Mouse (Mus musculus) adrenal gland, postnatal 4 days (tissue): ENCODE results near the gene E2f8. TPM values are rescaled to one million over a fixed set of nuclear protein-coding genes. Genes with fewer than 3 reads are reported as not detected.

Source experiments
- DNase-seq, 2 experiments: peaks; one replicate each; pipeline ENCODE4 v3.0.0; 2021 to 2022; ENCODE audit warnings: low spot score in 2 of 2, mixed read lengths in 2 of 2
- long read RNA-seq, 2 experiments: library from polyadenylated mRNA; stranded (forward); transcript quantifications; one replicate each; pipeline ENCODE4 v2.0.0; 2021
- total RNA-seq, 2 experiments: library from RNA; stranded (reverse); gene quantifications; 2 replicates each; pipeline ENCODE4 v1.2.3; 2021

The E2f8 gene
- 10 to 100 TPM; 15.5 to 18.8 TPM for total RNA-seq
- long read RNA-seq, experiment 1, partial matches to known transcripts = 0 of 1 reads
- long read RNA-seq, experiment 1, other reads (novel, unspliced or antisense) = 0 of 1 reads
- long read RNA-seq, experiment 2, partial matches to known transcripts = 3 of 6 reads
- long read RNA-seq, experiment 2, other reads (novel, unspliced or antisense) = 0 of 6 reads

DNA sequence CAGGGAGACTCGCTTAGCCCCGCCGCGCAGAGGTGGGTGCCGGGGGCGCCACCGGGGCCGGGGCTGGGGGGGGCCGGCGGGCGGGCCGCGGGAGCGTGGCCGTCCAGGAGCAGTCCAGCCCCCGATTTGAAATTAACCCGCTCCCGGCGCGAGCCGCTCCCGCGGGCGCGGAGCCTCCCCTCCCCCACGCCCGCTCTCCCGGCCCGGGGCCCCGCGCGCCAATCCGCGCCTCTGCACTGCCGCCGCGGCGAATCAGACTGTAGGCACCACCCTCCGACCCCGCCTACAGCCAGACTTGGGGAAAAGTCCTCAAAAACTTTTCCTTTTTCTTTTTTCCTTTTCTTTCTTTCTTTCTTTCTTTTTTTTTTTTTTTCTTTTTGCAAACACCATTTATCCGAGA is at the start of gene E2f8:
TSS of gene E2f8 (minus strand) at position 111 of the 400 bp plus-strand sequence.
- DNase-seq = peak; percentile 65 to 68

DNA sequence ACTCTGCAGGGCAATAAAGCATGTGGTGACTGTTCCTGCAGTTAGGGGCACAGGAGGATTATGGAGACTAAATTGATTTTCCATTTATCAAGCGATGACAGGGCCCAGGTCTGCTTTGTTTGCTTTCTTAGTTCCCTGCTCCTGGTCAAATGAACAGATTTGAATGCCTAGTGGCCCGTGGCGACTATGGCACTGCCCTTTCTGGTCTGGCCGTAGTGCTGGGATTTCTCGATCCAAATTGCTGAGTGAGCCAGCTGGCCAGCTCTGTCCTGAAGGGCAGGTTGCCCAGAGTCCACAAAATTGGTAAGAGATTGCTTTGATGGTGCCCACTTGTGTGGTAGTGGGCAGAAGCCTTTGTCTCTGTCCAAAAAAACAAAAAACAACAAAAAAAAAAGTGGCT is 49.0 kb upstream of the E2f8 start:
- no peak for DNase-seq

DNA sequence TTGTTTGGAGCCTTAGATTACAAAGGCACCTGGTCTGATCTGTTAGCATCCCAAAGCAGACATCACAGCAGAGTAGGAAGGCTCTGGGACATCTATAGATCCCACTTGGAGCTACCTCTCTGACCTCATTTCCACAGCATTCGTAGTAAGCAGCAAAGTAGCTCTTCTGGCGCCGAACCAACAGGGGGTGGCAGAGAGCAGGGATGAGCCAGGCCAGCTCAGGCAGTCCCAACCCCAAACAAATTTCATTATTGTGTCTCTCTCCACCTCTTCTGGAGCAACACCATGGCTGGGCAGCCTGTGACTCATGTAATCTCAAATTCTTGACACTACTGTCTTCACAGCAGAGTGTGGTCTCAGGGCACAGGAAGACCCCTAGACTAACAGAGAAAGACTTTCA is 47.0 kb upstream of the E2f8 start:
- DNase-seq = peak; percentile 25 to 32

DNA sequence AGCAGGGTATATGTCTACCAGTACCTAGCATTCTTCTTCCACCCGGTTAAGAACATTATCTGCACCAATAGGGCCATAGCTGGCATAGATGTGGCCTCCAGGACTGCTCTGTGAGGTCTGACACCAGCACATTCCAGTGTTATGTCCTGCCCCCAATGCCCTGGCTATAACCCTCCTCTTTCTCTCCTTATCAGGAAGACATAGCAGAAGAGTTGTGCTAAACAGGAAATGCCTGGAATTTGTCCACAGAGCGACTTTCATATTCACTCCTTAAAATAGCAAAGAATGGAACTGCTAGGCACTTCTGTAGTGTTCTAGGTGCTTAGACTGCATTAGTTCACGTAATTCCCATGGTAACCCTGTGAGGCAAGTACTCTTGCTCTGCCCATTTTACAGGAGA is 43.8 kb upstream of the E2f8 start:
- DNase-seq = no peak

DNA sequence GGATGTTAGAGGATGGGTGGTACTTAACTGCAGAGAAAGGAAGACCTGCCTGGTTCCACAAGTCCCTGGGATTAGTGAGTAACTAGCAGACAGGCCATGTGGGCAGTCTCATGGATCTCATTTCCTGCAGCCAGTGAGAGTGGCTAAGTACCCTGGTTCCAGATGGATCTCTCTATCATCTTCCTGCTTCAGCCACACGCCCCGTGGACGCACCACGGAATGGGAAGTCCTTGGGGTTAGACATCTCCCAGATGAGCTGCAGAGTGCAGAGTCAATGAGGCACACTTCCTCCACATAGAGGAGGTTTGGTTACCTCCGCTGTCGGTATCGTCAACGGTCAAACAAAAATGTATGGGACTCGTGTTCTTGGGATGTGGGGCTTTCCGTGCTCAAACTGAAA is 42.2 kb upstream of the E2f8 start:
- DNase-seq = no peak

DNA sequence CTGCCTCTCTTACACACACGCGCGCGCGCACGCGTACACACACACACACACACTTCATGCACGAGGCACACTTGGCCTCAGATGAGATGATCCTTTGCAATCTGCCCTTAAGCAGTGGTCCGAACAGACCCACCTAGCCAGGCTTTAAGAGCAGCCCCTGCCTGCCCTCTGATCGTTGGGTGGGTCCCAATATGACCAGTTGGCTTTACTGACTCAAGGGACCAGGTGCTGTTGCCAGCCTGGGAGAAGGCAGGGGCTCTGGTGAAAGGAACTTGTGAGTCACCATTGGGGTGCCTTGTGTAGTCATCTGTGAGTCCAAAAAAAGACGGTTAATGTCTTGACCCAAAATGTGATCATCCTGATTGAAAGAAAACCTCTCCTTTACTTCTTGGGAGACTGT is 37.0 kb upstream of the E2f8 start:
- DNase-seq = no peak

DNA sequence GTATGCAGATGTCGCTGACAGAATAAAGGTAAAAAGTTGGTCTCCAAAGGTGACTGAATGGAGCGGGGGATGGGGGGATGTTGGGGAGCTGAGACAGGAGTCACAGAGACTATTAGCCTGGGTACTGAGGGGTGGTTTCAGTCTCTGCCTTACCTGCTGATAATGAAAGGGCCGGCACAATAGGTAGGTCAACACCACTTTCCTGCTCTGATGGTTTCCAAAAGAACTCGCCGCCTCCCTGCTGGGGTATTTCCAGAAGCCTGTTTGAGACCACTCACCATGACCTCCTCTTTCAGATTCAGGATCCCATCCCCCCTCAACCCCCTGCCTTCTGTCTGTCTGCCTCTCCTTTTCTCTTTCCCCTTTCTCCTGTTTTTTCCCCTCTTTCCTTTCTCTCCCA is 36.6 kb upstream of the E2f8 start:
- no peak for DNase-seq

DNA sequence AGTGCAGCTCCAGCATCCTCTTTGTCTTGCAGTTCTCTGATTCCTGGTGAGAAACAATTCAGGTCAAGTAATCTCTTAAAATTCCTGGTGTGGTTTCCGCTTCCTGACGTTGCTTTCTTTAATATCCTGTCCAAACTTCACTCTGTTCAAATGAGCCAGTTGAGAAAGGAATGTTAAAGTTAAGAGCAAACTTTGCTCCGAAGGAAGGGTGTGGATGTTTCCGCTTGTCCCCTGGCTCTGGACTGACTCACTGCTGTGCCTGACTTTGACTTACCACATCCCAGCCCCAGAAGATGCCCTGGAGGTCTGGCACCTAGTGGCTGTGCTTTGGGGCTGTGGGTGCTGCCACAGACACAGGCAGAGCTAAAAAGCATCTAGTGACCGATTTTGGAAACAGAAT is 36.1 kb upstream of the E2f8 start:
- DNase-seq = no peak

DNA sequence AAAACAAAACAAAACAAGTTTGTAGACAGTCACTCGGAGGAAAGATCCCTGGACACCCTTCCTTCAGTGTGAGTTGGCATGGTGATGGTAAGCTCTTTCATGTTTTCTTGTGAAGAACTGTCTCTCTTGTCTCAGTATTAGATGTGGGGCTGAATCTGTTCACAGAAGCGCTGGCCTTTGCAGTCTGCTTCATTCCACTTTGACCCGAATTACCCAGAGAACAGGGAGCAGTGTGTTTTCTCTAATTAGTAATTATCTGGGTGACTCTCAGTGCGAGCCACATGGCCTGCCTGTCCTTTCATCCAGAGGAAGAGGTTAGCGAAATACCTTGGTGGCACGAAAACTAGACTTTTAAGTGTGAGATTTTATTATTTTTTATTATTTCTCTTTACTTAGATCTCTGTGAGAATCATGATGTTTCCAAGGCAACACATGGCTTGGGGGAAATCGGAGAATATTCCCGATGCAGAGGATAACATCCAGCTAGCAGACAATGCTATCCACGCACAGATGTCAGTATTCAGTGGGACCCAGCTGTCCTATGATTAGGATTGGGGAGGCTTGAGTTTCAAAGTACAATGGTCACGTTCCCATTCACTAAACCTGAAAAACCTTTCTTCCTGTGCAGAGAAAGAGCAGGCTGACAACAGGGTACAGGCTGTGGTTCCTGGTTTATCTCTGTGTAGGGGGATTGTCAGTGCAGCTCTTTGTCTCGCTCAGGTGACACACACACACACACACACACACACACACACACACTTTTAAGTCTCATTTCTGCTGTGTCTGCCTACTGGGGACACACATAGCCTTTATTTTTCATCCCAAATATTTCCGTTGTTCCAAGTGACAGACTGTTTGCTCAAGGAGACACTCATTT is 33.5 kb upstream of the E2f8 start:
- DNase-seq = no peak

DNA sequence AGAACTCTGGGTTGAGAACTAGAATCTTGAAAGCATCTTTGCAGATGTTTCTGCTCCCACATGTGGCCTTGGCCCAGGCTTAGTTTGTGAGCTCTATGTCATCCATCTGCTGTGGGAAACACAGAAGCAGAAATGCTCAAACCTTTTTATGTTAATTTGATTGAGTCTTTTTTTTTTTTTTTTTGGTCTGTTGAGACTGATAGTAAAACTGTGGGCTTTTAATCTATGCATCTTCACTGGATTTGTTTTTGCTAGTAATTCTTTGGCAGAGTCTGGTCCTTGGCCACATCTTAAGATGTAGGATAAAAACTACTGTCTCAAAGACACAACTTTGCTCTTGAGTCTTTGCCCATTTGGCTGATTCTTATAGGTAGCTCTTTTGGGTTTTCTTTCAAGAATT is 29.8 kb upstream of the E2f8 start:
- DNase-seq = no peak

DNA sequence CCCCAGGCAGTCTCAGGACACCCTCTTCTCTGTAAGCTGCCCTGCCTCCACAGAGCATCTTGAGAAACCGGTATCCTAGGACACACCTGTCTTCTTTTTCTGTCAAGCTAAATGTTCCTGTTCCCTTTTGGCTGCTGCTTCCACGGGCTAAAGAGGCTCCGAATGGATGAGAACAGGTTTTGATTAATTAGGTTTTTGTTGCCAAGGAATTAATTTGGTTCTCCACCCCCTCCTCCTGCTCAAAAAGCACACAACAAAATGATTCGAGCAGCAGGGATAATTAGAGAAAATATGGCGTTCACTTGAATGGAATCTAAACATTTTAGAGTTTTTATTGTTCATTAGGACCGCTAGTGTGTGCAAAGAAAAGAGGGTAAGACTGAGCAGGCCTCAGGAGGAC is 28.9 kb upstream of the E2f8 start:
- no peak for DNase-seq

DNA sequence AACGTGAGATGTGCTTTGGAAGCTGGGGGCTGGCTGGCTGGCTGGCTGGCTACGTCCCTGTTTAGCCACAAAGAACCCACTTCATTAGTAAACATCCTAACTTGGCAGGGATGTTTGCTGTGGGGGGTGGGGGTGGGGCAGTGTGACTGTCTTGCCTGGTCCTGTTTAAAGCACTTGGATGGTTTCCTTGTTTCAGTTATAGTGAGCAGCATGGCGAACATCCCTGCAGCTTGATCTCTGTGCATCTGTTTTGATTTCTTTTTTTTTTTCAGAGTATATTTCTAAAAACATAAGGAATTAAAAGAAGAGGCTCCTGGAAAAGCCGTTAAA is 27.9 kb upstream of the E2f8 start:
- no peak for DNase-seq

DNA sequence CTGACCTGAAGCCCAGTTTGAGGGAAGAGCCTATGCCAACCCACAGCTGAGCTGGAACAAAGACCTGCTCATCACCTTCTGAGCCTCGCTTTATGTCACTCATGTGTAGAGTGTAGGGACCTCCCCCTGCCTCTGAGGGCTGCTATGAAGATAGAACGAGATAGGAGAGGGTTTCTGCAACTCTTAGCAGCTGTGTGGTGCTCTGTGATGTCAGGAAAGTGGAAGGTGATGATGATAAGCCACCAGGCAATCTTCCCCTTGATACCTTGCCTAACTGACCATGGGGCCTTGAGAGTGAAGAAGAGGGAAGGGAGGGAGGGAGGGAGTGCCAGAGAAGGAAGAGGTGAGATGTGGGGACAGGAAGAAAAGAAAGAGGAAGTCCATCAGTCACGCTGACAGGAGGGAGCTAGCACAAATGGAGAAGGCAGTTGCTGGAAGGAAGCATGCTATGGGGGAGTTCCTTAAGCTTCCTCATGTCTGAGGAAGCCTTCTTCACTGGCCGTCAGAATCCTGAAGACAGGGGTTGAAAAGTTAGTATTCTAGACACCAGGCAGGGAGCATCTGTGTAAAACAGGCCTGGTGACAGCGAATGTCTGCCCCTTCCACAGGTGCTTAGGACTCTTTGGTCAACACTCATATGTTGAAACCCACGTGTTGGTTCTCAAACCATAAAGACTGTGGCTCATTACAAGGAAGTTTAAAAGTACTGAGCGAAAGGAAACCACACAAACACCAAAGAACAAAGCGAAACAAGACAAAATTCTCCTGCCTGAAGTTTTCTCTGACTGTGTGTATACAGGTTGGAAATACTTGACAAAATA is 27.3 kb upstream of the E2f8 start, which contains the start of gene Nav2:
TSS of gene Nav2 (plus strand) at position 196 of the 821 bp plus-strand sequence.
- DNase-seq = no peak

DNA sequence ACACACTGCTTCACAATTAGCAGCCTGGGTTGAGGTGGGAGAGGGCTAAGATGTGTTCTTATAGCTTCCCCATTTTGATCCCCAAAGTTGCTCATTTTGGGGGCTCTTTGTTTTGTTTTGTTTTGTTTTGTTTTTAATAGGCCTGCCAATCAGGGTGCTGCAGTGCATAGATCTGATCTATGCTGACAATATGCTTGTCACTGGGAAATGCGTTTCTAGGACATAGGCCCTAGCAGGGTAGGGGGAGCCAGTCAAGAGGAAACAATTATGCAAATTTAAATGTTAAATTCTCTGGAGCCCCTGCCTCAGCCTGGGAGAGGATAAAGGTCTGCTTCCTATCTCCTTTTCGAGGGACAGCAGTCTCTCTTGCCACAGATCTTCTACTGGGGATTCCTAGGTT is 21.1 kb upstream of the E2f8 start:
- no peak for DNase-seq

DNA sequence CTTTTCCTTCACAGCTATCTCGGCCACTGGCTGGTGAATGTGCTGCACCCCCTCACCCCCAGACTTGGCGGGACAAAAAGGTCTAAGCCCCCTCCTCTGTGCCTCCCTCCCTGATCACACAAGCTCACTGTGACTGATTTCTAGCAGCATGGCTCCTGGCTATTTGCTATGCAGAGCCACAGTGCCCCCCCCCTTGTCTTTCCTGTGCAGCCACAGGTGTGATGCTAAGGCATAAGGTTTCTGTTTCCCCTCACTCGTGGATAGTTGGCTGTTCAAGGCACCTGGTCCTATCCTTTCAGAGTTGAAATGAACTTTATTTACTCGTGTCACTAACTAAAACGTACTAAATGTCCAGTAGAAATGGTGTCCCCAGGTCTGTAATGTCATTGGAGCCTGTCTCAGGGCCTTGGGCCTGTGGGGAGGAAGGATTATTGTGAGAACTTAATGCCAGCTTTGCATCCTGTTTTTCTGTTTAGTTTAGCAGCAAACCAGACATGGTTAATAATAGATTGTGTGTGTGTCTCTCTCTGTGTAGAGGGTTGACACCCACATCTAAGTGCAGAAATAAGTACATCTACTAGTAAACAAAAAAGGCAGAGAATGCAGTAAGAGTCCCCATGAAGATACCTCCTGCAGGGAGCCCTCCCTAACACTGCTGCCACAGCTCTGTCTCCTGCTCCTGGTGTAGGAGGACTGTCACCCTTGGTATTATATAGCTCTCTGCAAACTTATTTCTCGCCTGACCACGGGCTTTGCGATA is 19.2 kb upstream of the E2f8 start:
- DNase-seq = no peak

DNA sequence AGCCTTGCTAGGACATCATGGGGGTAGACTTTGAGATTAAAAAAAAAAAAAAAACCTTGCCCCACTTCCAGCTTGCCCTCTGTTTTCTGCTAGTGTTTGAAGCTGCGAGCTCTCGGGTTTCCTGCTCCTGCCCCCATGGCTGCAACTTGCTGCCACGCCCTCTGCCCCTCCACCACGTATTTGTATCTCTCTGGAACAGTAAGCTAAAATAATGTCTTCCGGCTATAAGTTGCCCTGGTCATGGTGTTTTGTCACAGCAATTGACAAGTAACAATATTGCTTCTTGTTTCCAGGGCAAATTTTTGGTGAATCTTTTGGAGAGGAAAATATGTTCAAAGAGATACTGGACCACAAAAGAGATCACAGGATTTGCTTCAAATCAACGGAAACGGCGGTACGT is 17.0 kb upstream of the E2f8 start:
- DNase-seq = no peak

DNA sequence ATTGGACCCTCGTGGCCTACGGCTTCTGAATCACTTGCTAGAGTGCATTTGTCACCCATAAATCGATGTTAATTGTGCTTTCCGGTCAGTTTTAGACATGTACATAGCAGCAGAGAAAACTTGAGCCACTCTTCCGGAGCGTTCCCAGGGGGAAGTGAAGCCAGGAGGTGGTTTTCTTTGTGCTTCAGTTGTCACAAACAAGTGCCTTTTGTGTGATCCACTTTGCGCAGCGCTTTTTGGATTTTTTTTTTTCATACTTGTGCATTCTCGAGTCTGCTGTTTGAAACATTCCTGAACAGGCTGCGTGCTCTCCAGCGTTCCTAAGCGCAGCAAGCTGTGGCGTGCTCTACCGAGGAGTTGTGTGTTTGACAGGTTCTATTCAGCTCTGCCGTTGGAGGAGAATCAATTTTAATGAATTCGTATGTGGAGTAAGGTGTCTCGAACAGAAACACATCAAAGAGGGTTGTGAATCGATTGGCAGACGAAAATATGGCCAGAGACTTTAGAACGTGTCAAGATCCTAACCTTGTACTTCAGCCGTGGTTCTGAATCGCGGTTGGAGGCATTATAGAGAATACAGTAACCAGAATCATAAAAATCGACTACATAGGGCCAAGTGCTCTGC is 16.3 kb upstream of the E2f8 start:
- DNase-seq = no peak

DNA sequence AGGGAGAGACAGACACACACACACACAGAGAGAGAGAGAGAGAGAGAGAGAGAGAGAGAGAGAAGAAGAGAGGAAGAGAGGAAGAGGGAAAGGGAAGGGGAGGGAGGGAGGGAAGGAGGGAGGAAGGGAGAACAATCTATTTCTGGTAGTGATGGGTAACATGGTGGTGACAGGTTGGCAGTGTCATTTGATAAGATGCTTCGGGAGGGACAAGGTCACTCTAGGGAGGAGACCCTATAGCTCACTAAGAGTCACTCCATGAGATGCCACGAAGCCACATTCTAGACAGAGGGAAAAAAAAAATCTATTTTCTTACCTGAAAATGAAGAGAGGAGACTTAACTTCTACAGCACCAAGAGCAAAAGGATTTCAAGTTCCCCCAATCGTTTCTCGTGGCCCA is 14.7 kb upstream of the E2f8 start:
- DNase-seq = no peak

DNA sequence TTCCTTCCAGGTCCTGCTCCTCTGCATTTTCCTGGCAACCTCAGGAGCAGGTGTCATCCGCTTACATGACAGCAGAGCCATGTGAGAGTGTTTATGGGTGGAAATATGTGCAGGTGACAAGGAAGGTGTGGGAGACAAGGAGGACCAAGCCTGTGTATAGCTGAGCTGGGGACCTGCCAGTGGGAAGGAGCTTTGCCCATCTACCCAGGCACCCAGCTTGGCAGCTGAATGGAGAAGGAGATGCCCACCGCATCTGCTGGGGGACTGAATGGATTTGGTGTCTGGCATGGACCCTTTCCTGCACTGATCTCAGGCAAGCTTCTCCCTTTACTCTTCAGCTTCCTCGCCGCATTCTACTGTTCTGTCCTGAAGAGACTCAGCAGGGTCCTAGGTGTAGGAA is 14.1 kb upstream of the E2f8 start:
- no peak for DNase-seq

DNA sequence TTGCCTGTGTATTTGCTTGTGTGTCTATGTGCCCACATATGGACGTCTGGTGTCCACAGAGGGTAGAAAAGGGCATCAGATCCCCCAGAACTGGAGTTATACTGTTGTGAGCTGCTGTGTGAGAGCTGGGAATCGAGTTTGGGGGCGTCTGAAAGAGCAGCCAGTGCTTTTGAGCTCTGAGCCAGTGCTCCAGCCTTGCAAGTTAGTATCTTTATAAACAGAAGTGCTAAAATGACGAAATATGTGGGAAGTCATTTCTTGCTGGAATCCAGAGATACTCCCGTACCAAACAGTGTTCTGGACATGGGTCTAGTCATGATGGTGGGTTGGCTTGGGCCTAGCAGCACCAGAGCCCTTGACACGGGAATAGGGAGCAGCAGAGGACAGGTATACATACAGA is 13.4 kb upstream of the E2f8 start:
- DNase-seq = no peak

DNA sequence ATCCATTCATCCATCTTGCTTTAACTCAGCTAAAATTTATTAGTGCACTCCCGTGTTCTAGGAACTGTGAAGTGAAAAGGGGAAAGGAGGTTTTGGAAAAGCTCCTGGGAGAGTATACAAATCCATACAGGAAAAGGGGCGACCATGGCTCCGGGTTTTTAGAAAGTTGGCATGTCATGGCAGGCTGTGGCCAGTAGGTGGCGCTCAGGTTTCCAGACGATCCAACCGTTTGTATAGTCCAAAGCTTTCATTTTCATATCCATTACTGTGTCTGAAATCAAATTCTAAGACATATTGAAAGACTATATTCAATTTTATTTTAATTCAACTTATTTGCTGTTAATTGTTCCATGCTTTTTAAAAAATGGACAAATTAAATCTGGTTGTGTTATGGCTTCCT is 12.8 kb upstream of the E2f8 start:
- DNase-seq = peak in 1 of 2 experiments; percentile 28
